Mouse (Mus musculus): ENCODE results near the gene Cbx7. TPM values are rescaled to one million over a fixed set of nuclear protein-coding genes. Genes with fewer than 3 reads are reported as not detected.

Gene Cbx7
- total RNA-seq, 1 experiment = 171 TPM

DNA sequence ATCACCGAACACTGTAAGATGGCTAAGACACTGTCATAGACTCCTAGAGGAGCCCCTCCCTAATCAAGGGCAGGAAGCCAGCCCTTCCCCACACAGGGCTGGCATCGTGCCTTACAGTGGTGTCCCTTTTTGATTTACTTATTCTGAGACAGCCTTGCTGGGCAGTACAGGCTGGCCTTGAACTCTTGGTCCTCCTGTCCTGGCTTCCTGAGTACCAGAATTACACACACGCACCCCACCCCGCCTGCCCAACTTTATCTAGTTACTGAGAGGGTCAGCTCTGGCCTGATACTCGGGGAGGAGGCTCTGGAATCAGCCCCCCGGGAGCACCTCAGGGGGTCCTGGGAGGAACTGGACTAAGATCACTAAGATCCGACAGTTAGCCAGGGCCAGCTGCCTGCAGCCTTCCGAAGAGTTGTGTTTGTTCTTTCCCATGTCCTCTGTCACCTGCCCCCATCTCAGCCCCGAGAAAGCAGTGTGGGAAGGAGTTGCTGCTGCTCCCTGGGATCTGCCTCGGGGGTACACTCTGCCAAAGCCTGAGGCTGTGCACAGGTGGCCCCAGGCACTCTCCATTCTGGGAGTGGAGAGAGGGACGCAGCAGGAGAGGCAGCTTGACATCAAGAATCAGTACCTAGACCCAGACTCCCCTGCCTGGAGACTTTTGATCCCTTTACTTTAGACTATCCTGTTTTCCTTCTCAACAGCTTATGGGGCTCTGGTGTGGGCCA, 18.3 kb downstream of the Cbx7 start:
- Histone ChIP-seq H3K27ac (ENCODE audit: insufficient read depth, low read depth, low read length, poor library complexity, severe bottlenecking) (no peak overlapping the region), H3K4me3 (ENCODE audit: insufficient read depth in 1 of 2, low read depth in 1 of 2, low read length in 2 of 2, poor library complexity in 1 of 2, severe bottlenecking in 1 of 2) (no peak overlapping the region), H3K4me1 (ENCODE audit: control insufficient read depth in 2 of 2, insufficient read depth in 2 of 2, low read length in 2 of 2, poor library complexity in 1 of 2) (peaks cover 12 to 49% of the 10 kb centered on the region in 2 experiments), H3K9me3 (ENCODE audit: control insufficient read depth, insufficient read depth, low read depth, low read length) (no peaks in the 10 kb centered on the region), H3K9ac (ENCODE audit: insufficient read depth, low read depth, low read length, poor library complexity, severe bottlenecking) (peak overlapping the region; percentile 7; the same call in 1 of the 2 replicates), H3K36me3 (ENCODE audit: control insufficient read depth, insufficient read depth, low read length, poor library complexity, severe bottlenecking) (peaks cover 19% of the 10 kb centered on the region; the same call in 1 of the 2 replicates)
- in situ Hi-C loops (cut with MboI; ENCODE audit: low sequenced_read_pairs in 2 of 2, unreplicated experiment in 2 of 2) = no loop called here
- no peak for TF ChIP-seq ZC3H11A (IDR thresholded peaks at IDR 0.05; ENCODE audit: borderline replicate concordance, low read depth, low read length)
- no peak for TF ChIP-seq CHD2 (IDR thresholded peaks at IDR 0.05; ENCODE audit: low read depth, low read length)
- no peak for TF ChIP-seq ZNF384 (IDR thresholded peaks at IDR 0.05; ENCODE audit: low read depth, low read length)
- no peak for TF ChIP-seq HCFC1 (IDR thresholded peaks at IDR 0.05; ENCODE audit: borderline replicate concordance, insufficient read depth, low read length)
- no peak for TF ChIP-seq MAFK (IDR thresholded peaks at IDR 0.05; ENCODE audit: insufficient read depth, low read depth, low read length)
- no peak for DNase-seq (ENCODE audit: low read depth, low spot score)

GRCm38 (mm10) chr15:79951730-79952503, 19.0 kb downstream of the Cbx7 start:
- H3K9ac ChIP-seq (ENCODE audit: insufficient read depth, low read depth, low read length, poor library complexity, severe bottlenecking) = no peak overlapping the region
- in situ Hi-C loops (cut with MboI; ENCODE audit: low sequenced_read_pairs in 2 of 2, unreplicated experiment in 2 of 2) = no loop called here
- H3K36me3 ChIP-seq (ENCODE audit: control insufficient read depth, insufficient read depth, low read length, poor library complexity, severe bottlenecking) = peaks cover 13% of the 10 kb centered on the region; the same call in 1 of the 2 replicates
- DNase-seq (ENCODE audit: low read depth, low spot score) = no peak
- TF ChIP-seq CHD2 (IDR thresholded peaks at IDR 0.05; ENCODE audit: low read depth, low read length) (no peak), HCFC1 (IDR thresholded peaks at IDR 0.05; ENCODE audit: borderline replicate concordance, insufficient read depth, low read length) (no peak), ZC3H11A (IDR thresholded peaks at IDR 0.05; ENCODE audit: borderline replicate concordance, low read depth, low read length) (no peak)
- H3K4me3 ChIP-seq (ENCODE audit: insufficient read depth in 1 of 2, low read depth in 1 of 2, low read length in 2 of 2, poor library complexity in 1 of 2, severe bottlenecking in 1 of 2) = no peak overlapping the region
- no peaks in the 10 kb centered on the region for H3K9me3 ChIP-seq (ENCODE audit: control insufficient read depth, insufficient read depth, low read depth, low read length)
- peaks cover 12 to 48% of the 10 kb centered on the region in 2 experiments for H3K4me1 ChIP-seq (ENCODE audit: control insufficient read depth in 2 of 2, insufficient read depth in 2 of 2, low read length in 2 of 2, poor library complexity in 1 of 2)
- H3K27ac ChIP-seq (ENCODE audit: insufficient read depth, low read depth, low read length, poor library complexity, severe bottlenecking) = no peak overlapping the region

DNA sequence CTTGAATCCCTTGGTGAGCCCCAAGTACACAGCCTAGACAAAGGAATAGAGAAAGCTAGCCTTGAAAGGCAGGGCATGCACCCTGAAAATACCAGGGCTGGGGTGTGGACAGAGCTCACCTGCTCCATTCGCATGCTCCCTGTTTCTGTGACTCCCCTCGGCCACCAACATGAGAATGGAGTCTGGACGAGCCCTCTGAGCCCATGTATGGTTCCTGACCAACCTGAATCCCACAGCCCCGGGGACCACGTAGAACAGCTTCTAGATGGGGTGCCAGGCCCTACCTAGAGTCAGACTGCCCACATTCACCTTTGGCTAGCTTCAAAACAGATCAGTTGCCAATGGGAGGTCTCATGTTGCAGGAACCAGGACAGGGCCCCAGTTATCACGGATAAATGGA, 19.7 kb downstream of the Cbx7 start:
- DNase-seq (ENCODE audit: low read depth, low spot score) = no peak
- no peak overlapping the region for H3K4me3 ChIP-seq (ENCODE audit: insufficient read depth in 1 of 2, low read depth in 1 of 2, low read length in 2 of 2, poor library complexity in 1 of 2, severe bottlenecking in 1 of 2)
- no peak overlapping the region for H3K27ac ChIP-seq (ENCODE audit: insufficient read depth, low read depth, low read length, poor library complexity, severe bottlenecking)
- peaks cover 14 to 45% of the 10 kb centered on the region in 2 experiments for H3K4me1 ChIP-seq (ENCODE audit: control insufficient read depth in 2 of 2, insufficient read depth in 2 of 2, low read length in 2 of 2, poor library complexity in 1 of 2)
- H3K36me3 ChIP-seq (ENCODE audit: control insufficient read depth, insufficient read depth, low read length, poor library complexity, severe bottlenecking) = peaks cover 8% of the 10 kb centered on the region; the same call in 1 of the 2 replicates
- in situ Hi-C loops (cut with MboI; ENCODE audit: low sequenced_read_pairs in 2 of 2, unreplicated experiment in 2 of 2) = no loop called here
- no peaks in the 10 kb centered on the region for H3K9me3 ChIP-seq (ENCODE audit: control insufficient read depth, insufficient read depth, low read depth, low read length)
- no peak overlapping the region for H3K9ac ChIP-seq (ENCODE audit: insufficient read depth, low read depth, low read length, poor library complexity, severe bottlenecking)
- TF ChIP-seq CHD2 (IDR thresholded peaks at IDR 0.05; ENCODE audit: low read depth, low read length) (no peak), MAFK (IDR thresholded peaks at IDR 0.05; ENCODE audit: insufficient read depth, low read depth, low read length) (no peak), ZC3H11A (IDR thresholded peaks at IDR 0.05; ENCODE audit: borderline replicate concordance, low read depth, low read length) (no peak), HCFC1 (IDR thresholded peaks at IDR 0.05; ENCODE audit: borderline replicate concordance, insufficient read depth, low read length) (no peak), ZNF384 (IDR thresholded peaks at IDR 0.05; ENCODE audit: low read depth, low read length) (no peak)

DNA sequence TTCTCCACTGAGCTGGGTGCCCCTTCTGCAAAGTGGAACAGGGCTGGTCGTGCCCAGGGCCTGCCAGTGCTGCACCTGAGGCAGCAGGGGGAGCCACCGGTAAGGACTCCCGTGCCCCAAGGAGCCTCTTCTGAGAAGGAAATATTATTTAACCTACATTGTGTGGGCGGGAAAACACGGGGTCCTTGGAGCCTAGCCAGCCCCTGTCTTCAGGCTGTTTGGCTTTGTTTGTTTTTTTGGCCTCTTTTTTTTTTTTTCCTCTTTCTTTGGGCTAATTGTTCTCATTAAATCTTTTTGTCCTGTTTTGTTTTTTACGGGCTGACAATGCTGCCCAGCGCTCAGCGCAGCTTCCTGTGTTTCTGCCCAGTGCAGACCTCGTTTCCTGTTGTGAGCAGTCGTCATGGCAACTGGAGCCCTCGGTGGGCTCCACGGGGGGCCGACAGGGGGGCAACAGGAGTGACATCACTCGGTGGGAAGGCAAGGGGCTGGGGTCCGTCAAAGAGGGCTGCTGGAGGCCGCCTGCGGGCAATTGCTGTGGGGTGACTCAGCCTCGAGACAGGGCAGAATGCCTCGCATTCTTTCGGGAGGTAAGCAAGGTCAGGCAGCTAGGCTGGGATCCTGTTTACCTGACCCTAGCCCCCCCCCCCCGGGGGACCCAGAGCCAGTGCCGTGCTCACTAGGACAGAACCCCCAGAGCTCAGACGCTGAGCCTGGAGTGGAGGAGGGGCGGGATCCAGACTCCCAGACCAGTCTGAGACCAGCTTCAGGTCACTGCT, 20.5 kb downstream of the Cbx7 start:
- Histone ChIP-seq H3K9me3 (ENCODE audit: control insufficient read depth, insufficient read depth, low read depth, low read length) (no peaks in the 10 kb centered on the region), H3K36me3 (ENCODE audit: control insufficient read depth, insufficient read depth, low read length, poor library complexity, severe bottlenecking) (peaks cover 8% of the 10 kb centered on the region; the same call in 1 of the 2 replicates), H3K27ac (ENCODE audit: insufficient read depth, low read depth, low read length, poor library complexity, severe bottlenecking) (0 out of 2 replicates have a peak overlapping the region, but pooled peaks have one; percentile 21), H3K4me1 (ENCODE audit: control insufficient read depth in 2 of 2, insufficient read depth in 2 of 2, low read length in 2 of 2, poor library complexity in 1 of 2) (peaks cover 14 to 44% of the 10 kb centered on the region in 2 experiments), H3K9ac (ENCODE audit: insufficient read depth, low read depth, low read length, poor library complexity, severe bottlenecking) (no peak overlapping the region), H3K4me3 (ENCODE audit: insufficient read depth in 1 of 2, low read depth in 1 of 2, low read length in 2 of 2, poor library complexity in 1 of 2, severe bottlenecking in 1 of 2) (no peak overlapping the region)
- TF ChIP-seq HCFC1 (IDR thresholded peaks at IDR 0.05; ENCODE audit: borderline replicate concordance, insufficient read depth, low read length) (no peak), MAFK (IDR thresholded peaks at IDR 0.05; ENCODE audit: insufficient read depth, low read depth, low read length) (no peak), CHD2 (IDR thresholded peaks at IDR 0.05; ENCODE audit: low read depth, low read length) (no peak), ZNF384 (IDR thresholded peaks at IDR 0.05; ENCODE audit: low read depth, low read length) (peak; percentile 80)
- in situ Hi-C loops (cut with MboI; ENCODE audit: low sequenced_read_pairs in 2 of 2, unreplicated experiment in 2 of 2) = no loop called here
- DNase-seq (ENCODE audit: low read depth, low spot score) = no peak
